Mouse (Mus musculus): ENCODE measurements around the gene Phrf1.

GRCm38 (mm10) chr7:141299175-141299574, 70.6 kb downstream of the Phrf1 start:
- TF ChIP-seq CTCF (IDR thresholded peaks at IDR 0.05; ENCODE audit: extremely low read depth, insufficient read depth, insufficient read length, insufficient replicate concordance) (no peak), POLR2A (IDR thresholded peaks at IDR 0.05; ENCODE audit: low read depth, low read length) (no peak)
